Mouse (Mus musculus): ENCODE measurements around the gene Kank3. TPM values are rescaled to one million over a fixed set of nuclear protein-coding genes. Genes with fewer than 3 reads are reported as not detected.

The Kank3 gene
- polyA plus RNA-seq, 1 experiment from 2014 or later: 65.1 TPM

GRCm38 (mm10) chr17:33779271-33779966, 30.9 kb upstream of the Kank3 start:
- Histone ChIP-seq H3K4me1 (ENCODE audit: insufficient read depth) (peaks cover 37% of the 10 kb centered on the region), H3K9ac (peak overlapping the region; percentile 50), H3K36me3 (ENCODE audit: insufficient read depth) (peaks cover 43% of the 10 kb centered on the region), H3K9me3 (ENCODE audit: low read depth, low read length) (no peaks in the 10 kb centered on the region), H3K27me3 (ENCODE audit: insufficient read depth, low read length) (no peaks in the 10 kb centered on the region), H3K4me2 (peak overlapping the region; percentile 76), H3K27ac (ENCODE audit: low read depth) (peak overlapping the region; percentile 88), H3K4me3 (ENCODE audit: low read depth, low read length) (peak overlapping the region; percentile 52)
- peak; percentile 98 for DNase-seq
- WGBS: 33% methylated on average over 9 of the region's 9 CpGs
- no peak for TF ChIP-seq CTCF (IDR thresholded peaks at IDR 0.05; ENCODE audit: low read depth)
- peak; percentile 89 for ATAC-seq (ENCODE audit: insufficient read depth)

GRCm38 (mm10) chr17:33779967-33780295, 30.4 kb upstream of the Kank3 start:
- Histone ChIP-seq H3K36me3 (ENCODE audit: insufficient read depth) (peaks cover 38% of the 10 kb centered on the region), H3K27ac (ENCODE audit: low read depth) (peak overlapping the region; percentile 88), H3K9ac (peak overlapping the region; percentile 50; the same call in 1 of the 2 replicates), H3K9me3 (ENCODE audit: low read depth, low read length) (no peaks in the 10 kb centered on the region), H3K27me3 (ENCODE audit: insufficient read depth, low read length) (no peaks in the 10 kb centered on the region), H3K4me1 (ENCODE audit: insufficient read depth) (peaks cover 37% of the 10 kb centered on the region), H3K4me3 (ENCODE audit: low read depth, low read length) (peak overlapping the region; percentile 52), H3K4me2 (peak overlapping the region; percentile 76)
- TF ChIP-seq CTCF (IDR thresholded peaks at IDR 0.05; ENCODE audit: low read depth): no peak
- ATAC-seq (ENCODE audit: insufficient read depth) (no peak; the same call in 1 of the 2 replicates), DNase-seq (peak; percentile 46)
- WGBS: 67% methylated on average over 5 of the region's 5 CpGs

GRCm38 (mm10) chr17:33780431-33780830, 29.9 kb upstream of the Kank3 start:
- Histone ChIP-seq H3K27me3 (ENCODE audit: insufficient read depth, low read length) (no peaks in the 10 kb centered on the region), H3K9me3 (ENCODE audit: low read depth, low read length) (no peaks in the 10 kb centered on the region), H3K9ac (peak overlapping the region; percentile 50), H3K4me3 (ENCODE audit: low read depth, low read length) (peak overlapping the region; percentile 52), H3K27ac (ENCODE audit: low read depth) (peak overlapping the region; percentile 88), H3K4me2 (peak overlapping the region; percentile 76), H3K4me1 (ENCODE audit: insufficient read depth) (peaks cover 37% of the 10 kb centered on the region), H3K36me3 (ENCODE audit: insufficient read depth) (peaks cover 33% of the 10 kb centered on the region)
- ATAC-seq (ENCODE audit: insufficient read depth): no peak
- 68% methylated on average over 5 of the region's 5 CpGs for WGBS
- no peak for DNase-seq
- TF ChIP-seq CTCF (IDR thresholded peaks at IDR 0.05; ENCODE audit: low read depth): no peak

- under 1% methylated on average over 50 of the region's 50 CpGs for WGBS
- DNase-seq (peak; percentile 82), ATAC-seq (ENCODE audit: insufficient read depth) (peak; percentile 66)
- Histone ChIP-seq H3K4me3 (ENCODE audit: low read depth, low read length) (peak within 1 kb of the TSS; percentile 52), H3K27me3 (ENCODE audit: insufficient read depth, low read length) (no peaks in the 10 kb centered on the region), H3K4me1 (ENCODE audit: insufficient read depth) (peaks cover 37% of the 10 kb centered on the region), H3K9me3 (ENCODE audit: low read depth, low read length) (no peaks in the 10 kb centered on the region), H3K9ac (peak within 1 kb of the TSS; percentile 50), H3K36me3 (ENCODE audit: insufficient read depth) (peaks cover 24% of the 10 kb centered on the region), H3K4me2 (peak within 1 kb of the TSS; percentile 76), H3K27ac (ENCODE audit: low read depth) (peak within 1 kb of the TSS; percentile 88)
- no peak for TF ChIP-seq CTCF (IDR thresholded peaks at IDR 0.05; ENCODE audit: low read depth)
Observed at GRCm38 (mm10) chr17:33781124-33781977, 29.0 kb upstream of the Kank3 start, which contains the start of gene Angptl4. Gene Angptl4 (minus strand): TSS chr17:33781830.

GRCm38 (mm10) chr17:33782067-33782466, 28.3 kb upstream of the Kank3 start:
- H3K9me3 ChIP-seq (ENCODE audit: low read depth, low read length): no peaks in the 10 kb centered on the region
- peaks cover 37% of the 10 kb centered on the region for H3K4me1 ChIP-seq (ENCODE audit: insufficient read depth)
- H3K4me2 ChIP-seq: peak overlapping the region; percentile 76
- DNase-seq (no peak), ATAC-seq (ENCODE audit: insufficient read depth) (no peak)
- no peaks in the 10 kb centered on the region for H3K27me3 ChIP-seq (ENCODE audit: insufficient read depth, low read length)
- TF ChIP-seq CTCF (IDR thresholded peaks at IDR 0.05; ENCODE audit: low read depth): peak; percentile 42
- H3K36me3 ChIP-seq (ENCODE audit: insufficient read depth): peaks cover 16% of the 10 kb centered on the region
- peak overlapping the region; percentile 52 for H3K4me3 ChIP-seq (ENCODE audit: low read depth, low read length)
- peak overlapping the region; percentile 50 for H3K9ac ChIP-seq
- WGBS: 27% methylated on average over 4 of the region's 4 CpGs
- peak overlapping the region; percentile 88 for H3K27ac ChIP-seq (ENCODE audit: low read depth)

- H3K36me3 ChIP-seq (ENCODE audit: insufficient read depth): peaks cover 3% of the 10 kb centered on the region; the same call in 1 of the 2 replicates
- peak overlapping the region; percentile 73; the same call in 1 of the 2 replicates for H3K27ac ChIP-seq (ENCODE audit: low read depth)
- no peak overlapping the region for H3K4me3 ChIP-seq (ENCODE audit: low read depth, low read length)
- H3K4me1 ChIP-seq (ENCODE audit: insufficient read depth): peaks cover 32% of the 10 kb centered on the region
- DNase-seq: peak; percentile 88
- no peaks in the 10 kb centered on the region for H3K9me3 ChIP-seq (ENCODE audit: low read depth, low read length)
- no peak for TF ChIP-seq CTCF (IDR thresholded peaks at IDR 0.05; ENCODE audit: low read depth)
- H3K4me2 ChIP-seq: no peak overlapping the region
- H3K27me3 ChIP-seq (ENCODE audit: insufficient read depth, low read length): no peaks in the 10 kb centered on the region
- ATAC-seq (ENCODE audit: insufficient read depth): no peak
- H3K9ac ChIP-seq: no peak overlapping the region
Observed at GRCm38 (mm10) chr17:33783408-33783807, 26.9 kb upstream of the Kank3 start.

GRCm38 (mm10) chr17:33784939-33785338, 25.4 kb upstream of the Kank3 start:
- no peak for ATAC-seq (ENCODE audit: insufficient read depth)

More at GRCm38 (mm10) chr17:33784939-33785338, 25.4 kb upstream of the Kank3 start:
- H3K4me1 ChIP-seq (ENCODE audit: insufficient read depth): peaks cover 28% of the 10 kb centered on the region; the same call in 1 of the 2 replicates
- no peak overlapping the region for H3K9ac ChIP-seq
- 78% methylated on average over 2 of the region's 2 CpGs for WGBS
- H3K36me3 ChIP-seq (ENCODE audit: insufficient read depth): no peaks in the 10 kb centered on the region
- TF ChIP-seq CTCF (IDR thresholded peaks at IDR 0.05; ENCODE audit: low read depth): no peak
- H3K27ac ChIP-seq (ENCODE audit: low read depth): no peak overlapping the region
- H3K4me2 ChIP-seq: no peak overlapping the region
- no peaks in the 10 kb centered on the region for H3K9me3 ChIP-seq (ENCODE audit: low read depth, low read length)
- no peak overlapping the region for H3K4me3 ChIP-seq (ENCODE audit: low read depth, low read length)
- no peaks in the 10 kb centered on the region for H3K27me3 ChIP-seq (ENCODE audit: insufficient read depth, low read length)
- no peak for DNase-seq
